Mouse (Mus musculus) lung, postnatal 0 days (tissue): Measurements from ENCODE around the gene Mmp19. TPM values are rescaled to one million over a fixed set of nuclear protein-coding genes. Genes with fewer than 3 reads are reported as not detected.

Source experiments
- ATAC-seq: fragments of 200-750 bp; cut with Nextera tagmentation; 2 replicates; pipeline ENCODE4 v1.8.0; 2017; ENCODE audit warnings: moderate library complexity
- DNase-seq: peaks from one replicate; pipeline ENCODE4 v3.0.0-alpha.2; 2016; ENCODE audit warnings: low spot score
- H3K27ac ChIP-seq: fragments of 300-500 bp; sonication (generic); 2 replicates; pipeline ENCODE4 v1.5.1; 2014; ENCODE audit warnings: antibody characterized with exemption, mild to moderate bottlenecking, low read length, mixed read lengths
- H3K27me3 ChIP-seq: fragments of 300-500 bp; sonication (generic); replicated peaks from 2 replicates; pipeline ENCODE4 v1.6.1; 2014; ENCODE audit warnings: low read length, mixed read lengths; ENCODE audit not compliant: insufficient read depth
- H3K36me3 ChIP-seq: fragments of 300-500 bp; sonication (generic); 2 replicates; pipeline ENCODE4 v1.6.1; 2014; ENCODE audit warnings: low read length, mixed read lengths; ENCODE audit not compliant: insufficient read depth
- H3K4me1 ChIP-seq: fragments of 300-500 bp; sonication (generic); 2 replicates; pipeline ENCODE4 v1.6.1; 2014; ENCODE audit warnings: antibody characterized with exemption, low read depth, low read length, mixed read lengths; ENCODE audit not compliant: insufficient read depth
- H3K4me2 ChIP-seq: fragments of 300-500 bp; sonication (generic); replicated peaks from 2 replicates; pipeline ENCODE4 v1.6.1; 2014; ENCODE audit warnings: low read depth, mild to moderate bottlenecking, low read length, moderate library complexity, mixed read lengths
- H3K4me3 ChIP-seq: fragments of 300-500 bp; sonication (generic); 2 replicates; pipeline ENCODE4 v1.5.1; 2014; ENCODE audit warnings: low read depth, low read length
- H3K9ac ChIP-seq: fragments of 300-500 bp; sonication (generic); replicated peaks from 2 replicates; pipeline ENCODE4 v1.6.1; 2014; ENCODE audit warnings: low read depth, mild to moderate bottlenecking
- H3K9me3 ChIP-seq: fragments of 300-500 bp; sonication (generic); 2 replicates; pipeline ENCODE4 v1.6.1; 2016; ENCODE audit warnings: low read length, mixed read lengths
- CTCF ChIP-seq: IDR thresholded peaks from 2 replicates; pipeline ENCODE4 v1.5.1; 2016; ENCODE audit warnings: antibody characterized with exemption, mild to moderate bottlenecking
- EP300 ChIP-seq: IDR thresholded peaks from 2 replicates; pipeline ENCODE4 v1.6.1; 2016; ENCODE audit warnings: antibody characterized with exemption, mild to moderate bottlenecking, control low read depth
- WGBS: fragments of 180-500 bp; shearing (Covaris S2); extraction: QIAGEN DNeasy Blood & Tissue Kit; methylation state at CpG from one replicate; pipeline ENCODE4 v1.1.7; 2014; 5-methylcytosine and 5-hydroxymethylcytosine counted together
- polyA plus RNA-seq: library from polyadenylated mRNA; unstranded; fragments of >200 nt; fragmentation: Nextera tagmentation; extraction: Ambion mirVana; gene quantifications from 2 replicates; pipeline ENCODE4 v1.2.1, GENCODE M21; 2015

Gene Mmp19
- polyA plus RNA-seq, 1 experiment from 2014 or later = 8.2 TPM

- H3K4me1 ChIP-seq = peaks cover 18% of the 10 kb centered on the region; the same call in 1 of the 2 replicates
- DNase-seq (no peak), ATAC-seq (no peak)
- no peaks in the 10 kb centered on the region for H3K36me3 ChIP-seq
- peak overlapping the region; percentile 44; the same call in 1 of the 2 replicates for H3K27ac ChIP-seq
- whole genome bisulfite sequencing = 82% methylated on average over 10 of the region's 10 CpGs
- no peaks in the 10 kb centered on the region for H3K9me3 ChIP-seq
- H3K9ac ChIP-seq = no peak overlapping the region
- H3K27me3 ChIP-seq = no peaks in the 10 kb centered on the region
- TF ChIP-seq EP300 (no peak), CTCF (no peak)
- H3K4me3 ChIP-seq = no peak overlapping the region
- no peak overlapping the region for H3K4me2 ChIP-seq
Measured at GRCm38 (mm10) chr10:128745946-128746613, 44.6 kb upstream of the Mmp19 start.

GRCm38 (mm10) chr10:128746972-128747645, 43.6 kb upstream of the Mmp19 start:
- Histone ChIP-seq H3K4me2 (peak overlapping the region; percentile 92), H3K4me3 (peak overlapping the region; percentile 83), H3K9ac (no peak overlapping the region), H3K4me1 (peaks cover 18% of the 10 kb centered on the region; the same call in 1 of the 2 replicates), H3K27ac (peak overlapping the region; percentile 99), H3K36me3 (no peaks in the 10 kb centered on the region), H3K27me3 (no peaks in the 10 kb centered on the region), H3K9me3 (no peaks in the 10 kb centered on the region)
- TF ChIP-seq CTCF = no peak
- peak; percentile 85; the same call in 1 of the 2 replicates for TF ChIP-seq EP300
- no peak for ATAC-seq
- peak; percentile 97 for DNase-seq
- 36% methylated on average over 8 of the region's 9 CpGs for WGBS

GRCm38 (mm10) chr10:128747646-128748251, 43.0 kb upstream of the Mmp19 start, which contains the start of gene Pym1:
Gene Pym1 (plus strand): TSS chr10:128747889.
- peak within 1 kb of the TSS; percentile 83 for H3K4me3 ChIP-seq
- H3K9me3 ChIP-seq = no peaks in the 10 kb centered on the region
- DNase-seq = no peak
- no peak for TF ChIP-seq CTCF
- TF ChIP-seq EP300 = peak; percentile 2; the same call in 1 of the 2 replicates
- peak within 1 kb of the TSS; percentile 92 for H3K4me2 ChIP-seq
- no peaks in the 10 kb centered on the region for H3K36me3 ChIP-seq
- peak within 1 kb of the TSS; percentile 74 for H3K9ac ChIP-seq
- ATAC-seq = peak; percentile 87
- H3K27ac ChIP-seq = peak within 1 kb of the TSS; percentile 99
- WGBS = 2% methylated on average over 36 of the region's 36 CpGs
- H3K27me3 ChIP-seq = no peaks in the 10 kb centered on the region
- peaks cover 13% of the 10 kb centered on the region; the same call in 1 of the 2 replicates for H3K4me1 ChIP-seq

- peak overlapping the region; percentile 99 for H3K27ac ChIP-seq
- H3K4me1 ChIP-seq = peaks cover 13% of the 10 kb centered on the region; the same call in 1 of the 2 replicates
- H3K36me3 ChIP-seq = no peaks in the 10 kb centered on the region
- H3K4me3 ChIP-seq = peak overlapping the region; percentile 83
- peak; percentile 52; the same call in 1 of the 2 replicates for TF ChIP-seq EP300
- peak; percentile 57 for TF ChIP-seq CTCF
- no peaks in the 10 kb centered on the region for H3K9me3 ChIP-seq
- WGBS = 1% methylated on average over 37 of the region's 37 CpGs
- peak overlapping the region; percentile 74 for H3K9ac ChIP-seq
- H3K4me2 ChIP-seq = peak overlapping the region; percentile 92
- peak; percentile 68 for ATAC-seq
- peak; percentile 94 for DNase-seq
- no peaks in the 10 kb centered on the region for H3K27me3 ChIP-seq
Measured at GRCm38 (mm10) chr10:128748252-128748864, 42.4 kb upstream of the Mmp19 start.

- peak; percentile 33 for DNase-seq
- TF ChIP-seq EP300 (no peak), CTCF (peak; percentile 61)
- no peaks in the 10 kb centered on the region for H3K9me3 ChIP-seq
- H3K4me1 ChIP-seq = no peaks in the 10 kb centered on the region
- no peak overlapping the region for H3K4me3 ChIP-seq
- no peak overlapping the region for H3K9ac ChIP-seq
- 76% methylated on average over 2 of the region's 2 CpGs for WGBS
- no peaks in the 10 kb centered on the region for H3K27me3 ChIP-seq
- no peak overlapping the region for H3K4me2 ChIP-seq
- no peak for ATAC-seq
- no peak overlapping the region for H3K27ac ChIP-seq
- H3K36me3 ChIP-seq = no peaks in the 10 kb centered on the region
Measured at GRCm38 (mm10) chr10:128772895-128773294, 17.8 kb upstream of the Mmp19 start.

- Histone ChIP-seq H3K9ac (no peak overlapping the region), H3K27ac (no peak overlapping the region), H3K36me3 (no peaks in the 10 kb centered on the region), H3K27me3 (no peaks in the 10 kb centered on the region), H3K4me1 (peaks cover 4% of the 10 kb centered on the region; the same call in 1 of the 2 replicates), H3K4me3 (no peak overlapping the region), H3K9me3 (no peaks in the 10 kb centered on the region), H3K4me2 (no peak overlapping the region)
- ATAC-seq = no peak
- WGBS = 32% methylated on average over 5 of the region's 5 CpGs
- peak; percentile 44 for DNase-seq
- no peak for TF ChIP-seq EP300
- peak; percentile 66 for TF ChIP-seq CTCF
Measured at GRCm38 (mm10) chr10:128773685-128774084, 17.0 kb upstream of the Mmp19 start.
